In genomic region chr1:41384731-41385130, GRCm38 (mm10) we compare ENCODE assay signal across 9 mouse cellular contexts.
"Had no signal": no experiment of that assay in that cellular context is flagged by ENCODE, and none has a peak within 500 bp of the region (broad histone marks: within the 10 kb centered on the region; RNA-seq: fewer than 3 reads in every experiment).

No protein-coding gene starts in this region.

- DNase-seq: kidney, adult 9 months; kidney, postnatal 4 days; lung, adult 2 months; lung, postnatal 36 days; midbrain, embryonic 14.5 days; right cerebral cortex, postnatal 4 days; spleen, adult 18-20 months; thymus, adult 18-20 months; thymus, postnatal 14 days had no signal
